Mouse (Mus musculus): Measurements from ENCODE around the gene Olfr348.

Olfr348 gene

GRCm38 (mm10) chr2:36783976-36784375, at the start of gene Olfr348:
TSS of gene Olfr348 (plus strand) at chr2:36784276.
- no peak for DNase-seq

- no peak for DNase-seq
These were observed 47.9 kb upstream of the Olfr348 start for GRCm38 (mm10) chr2:36736226-36736625.

GRCm38 (mm10) chr2:36790238-36790637, 6.2 kb downstream of the Olfr348 start, which contains the start of gene Olfr50:
TSS of gene Olfr50 (plus strand) at chr2:36790538.
- DNase-seq: no peak

- DNase-seq: no peak
These were observed 32.9 kb downstream of the Olfr348 start, which contains the start of gene Olfr3 for GRCm38 (mm10) chr2:36816932-36817331. TSS of gene Olfr3 (minus strand) at chr2:36817032.
